Mouse (Mus musculus): ENCODE data around the gene Dmrtc1c1. TPM values are rescaled to one million over a fixed set of nuclear protein-coding genes. Genes with fewer than 3 reads are reported as not detected.
"Not testable (repeated sequence)": the region's sequence is repeated elsewhere in the genome, so short reads cannot be mapped to it uniquely, and the experiment has no call there.

Dmrtc1c1 gene
- polyA plus RNA-seq (2015; fragmentation: Nextera tagmentation; extraction: Ambion mirVana), result not detected in 2 replicates

DNA sequence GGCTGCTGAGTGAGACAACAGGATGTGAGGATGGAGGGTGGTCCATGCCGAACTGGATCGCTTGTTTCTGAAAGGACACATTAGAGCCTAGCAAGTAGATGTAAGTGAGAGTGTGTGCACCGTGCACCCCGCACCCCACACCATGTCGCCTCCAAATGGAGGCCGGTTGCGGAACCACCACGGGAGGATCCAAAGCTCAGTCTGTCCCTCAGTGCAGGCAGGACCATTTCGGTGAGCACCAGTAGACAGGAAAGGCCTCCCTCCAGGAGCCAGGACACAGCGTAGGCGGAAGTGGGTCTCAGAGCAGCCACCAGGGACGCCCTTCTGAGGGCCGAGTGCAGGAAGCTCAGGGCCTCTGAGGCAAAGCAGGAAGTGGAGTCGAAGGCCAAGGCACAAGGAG is at the start of gene Dmrtc1c1:
Gene Dmrtc1c1 (plus strand): TSS at position 301 of the 400 bp plus-strand sequence.
- not testable (repeated sequence) for H3K27me3 ChIP-seq; H3K4me3 ChIP-seq (replicated peaks); H3K9ac ChIP-seq (replicated peaks); ATAC-seq; H3K4me1 ChIP-seq (replicated peaks); H3K9me3 ChIP-seq; H3K4me2 ChIP-seq (replicated peaks); H3K27ac ChIP-seq; H3K36me3 ChIP-seq
- WGBS, result no CpG with 5 or more reads among the region's 14 CpGs

DNA sequence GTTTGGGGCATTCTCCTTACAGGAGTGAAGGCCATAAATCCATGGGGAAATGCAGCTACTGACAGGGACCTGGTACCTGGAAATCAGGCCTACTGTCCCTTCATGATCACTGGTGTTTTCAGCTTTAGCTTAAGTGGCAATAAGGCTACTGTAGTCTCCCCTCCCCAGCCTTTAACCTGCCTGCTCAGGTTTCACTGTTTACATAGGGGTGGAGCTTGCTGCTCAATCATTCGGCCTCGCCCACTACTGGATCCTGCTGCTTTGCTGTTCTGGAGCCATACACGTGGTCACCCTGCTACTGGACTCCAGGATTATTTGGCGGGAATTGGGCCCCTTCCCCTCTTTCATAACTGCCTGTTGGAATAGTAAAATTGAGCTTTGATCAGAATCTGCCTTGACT is 36.9 kb upstream of the Dmrtc1c1 start:
- 60% methylated on average over 4 of the region's 4 CpGs for WGBS
- H3K4me2 ChIP-seq (replicated peaks), result no peak overlapping the region
- no peaks in the 10 kb centered on the region for H3K9me3 ChIP-seq
- no peaks in the 10 kb centered on the region for H3K4me1 ChIP-seq (replicated peaks)
- H3K27ac ChIP-seq, result no peak overlapping the region
- H3K9ac ChIP-seq (replicated peaks), result no peak overlapping the region
- no peak for ATAC-seq
- no peak overlapping the region for H3K4me3 ChIP-seq (replicated peaks)
- H3K36me3 ChIP-seq, result no peaks in the 10 kb centered on the region
- peaks cover 4% of the 10 kb centered on the region; the same call in 1 of the 2 replicates for H3K27me3 ChIP-seq

DNA sequence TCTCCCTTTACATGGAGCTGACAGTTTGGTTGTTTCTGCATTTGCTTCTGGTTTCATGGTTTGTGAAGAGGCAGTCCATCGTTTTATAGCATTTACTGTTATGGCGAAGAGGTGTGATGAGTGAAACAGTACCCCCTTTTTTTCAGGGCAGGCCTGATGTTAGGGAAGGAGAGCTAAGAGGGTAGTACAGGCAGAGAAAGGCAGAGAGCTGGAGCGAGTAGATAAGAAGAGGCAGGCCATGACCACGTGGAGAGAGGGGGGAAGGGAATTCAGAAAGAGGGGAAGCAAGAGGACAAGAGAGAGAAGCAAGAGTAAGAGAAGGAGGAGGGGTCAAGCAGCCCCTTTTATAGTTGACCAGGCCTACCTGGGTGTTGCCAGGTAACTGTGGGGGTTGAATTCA is 9.5 kb downstream of the Dmrtc1c1 start:
- no peak for ATAC-seq
- Histone ChIP-seq H3K27me3 (peaks cover 11% of the 10 kb centered on the region; the same call in 1 of the 2 replicates), H3K9ac (replicated peaks) (no peak overlapping the region), H3K4me2 (replicated peaks) (no peak overlapping the region), H3K4me3 (replicated peaks) (no peak overlapping the region), H3K9me3 (no peaks in the 10 kb centered on the region), H3K36me3 (no peaks in the 10 kb centered on the region), H3K4me1 (replicated peaks) (no peaks in the 10 kb centered on the region), H3K27ac (no peak overlapping the region)
- 73% methylated on average over 4 of the region's 4 CpGs for WGBS

DNA sequence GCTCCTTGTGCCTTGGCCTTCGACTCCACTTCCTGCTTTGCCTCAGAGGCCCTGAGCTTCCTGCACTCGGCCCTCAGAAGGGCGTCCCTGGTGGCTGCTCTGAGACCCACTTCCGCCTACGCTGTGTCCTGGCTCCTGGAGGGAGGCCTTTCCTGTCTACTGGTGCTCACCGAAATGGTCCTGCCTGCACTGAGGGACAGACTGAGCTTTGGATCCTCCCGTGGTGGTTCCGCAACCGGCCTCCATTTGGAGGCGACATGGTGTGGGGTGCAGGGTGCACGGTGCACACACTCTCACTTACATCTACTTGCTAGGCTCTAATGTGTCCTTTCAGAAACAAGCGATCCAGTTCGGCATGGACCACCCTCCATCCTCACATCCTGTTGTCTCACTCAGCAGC is 51.8 kb downstream of the Dmrtc1c1 start, which contains the start of gene Dmrtc1c2:
Gene Dmrtc1c2 (minus strand): TSS at position 101 of the 400 bp plus-strand sequence.
- ATAC-seq; H3K27me3 ChIP-seq; H3K36me3 ChIP-seq; H3K4me1 ChIP-seq (replicated peaks); H3K27ac ChIP-seq; H3K4me3 ChIP-seq (replicated peaks); H3K9me3 ChIP-seq; H3K9ac ChIP-seq (replicated peaks); H3K4me2 ChIP-seq (replicated peaks): not testable (repeated sequence)
- 91% methylated on average over 6 of the region's 13 CpGs for WGBS

Other genes starting within 250 kb of the Dmrtc1c1 start
- 5.2 and 5.6 TPM in 2 replicates for gene Phka1, start 158.7 kb upstream of the Dmrtc1c1 start, polyA plus RNA-seq (2015; fragmentation: Nextera tagmentation; extraction: Ambion mirVana)
- not detected in 2 replicates for gene Gm3880, start 116.0 kb upstream of the Dmrtc1c1 start, polyA plus RNA-seq (2015; fragmentation: Nextera tagmentation; extraction: Ambion mirVana)
- gene Gm9112, start 95.3 kb upstream of the Dmrtc1c1 start, polyA plus RNA-seq (2015; fragmentation: Nextera tagmentation; extraction: Ambion mirVana), result not detected in 2 replicates
- gene Dmrtc1b, start 95.1 kb upstream of the Dmrtc1c1 start, polyA plus RNA-seq (2015; fragmentation: Nextera tagmentation; extraction: Ambion mirVana), result not detected in 2 replicates
- not detected in 2 replicates for gene Dmrtc1c2, start 51.7 kb downstream of the Dmrtc1c1 start, polyA plus RNA-seq (2015; fragmentation: Nextera tagmentation; extraction: Ambion mirVana)
- gene 1700031F05Rik, start 65.0 kb downstream of the Dmrtc1c1 start, polyA plus RNA-seq (2015; fragmentation: Nextera tagmentation; extraction: Ambion mirVana), result not detected in 2 replicates
- 1.1 and 2.0 TPM in 2 replicates for gene Dmrtc1a, start 105.7 kb downstream of the Dmrtc1c1 start, polyA plus RNA-seq (2015; fragmentation: Nextera tagmentation; extraction: Ambion mirVana)
- not detected in 2 replicates for gene 1700011M02Rik, start 105.9 kb downstream of the Dmrtc1c1 start, polyA plus RNA-seq (2015; fragmentation: Nextera tagmentation; extraction: Ambion mirVana)
- not detected in 2 replicates for gene 1700018G05Rik, start 125.4 kb downstream of the Dmrtc1c1 start, polyA plus RNA-seq (2015; fragmentation: Nextera tagmentation; extraction: Ambion mirVana)